Mouse (Mus musculus) bone marrow, adult 2 months (tissue): Measurements from ENCODE around the gene Ehd1. TPM values are rescaled to one million over a fixed set of nuclear protein-coding genes. Genes with fewer than 3 reads are reported as not detected.

ENCODE experiments used
- H3K27ac ChIP-seq: fragments of 200-500 bp; 2 replicates; pipeline ENCODE4 v1.5.1; 2012; ENCODE audit warnings: low read depth, mild to moderate bottlenecking, control low read depth, inconsistent platforms, low read length; ENCODE audit not compliant: control insufficient read depth, poor library complexity, insufficient read depth
- H3K4me1 ChIP-seq: fragments of 200-500 bp; 2 replicates; pipeline ENCODE4 v1.6.1; 2011; ENCODE audit warnings: low read length; ENCODE audit not compliant: control insufficient read depth, insufficient read depth
- H3K4me3 ChIP-seq: fragments of 200-500 bp; replicated peaks from 2 replicates; pipeline ENCODE3; 2011; ENCODE audit warnings: mild to moderate bottlenecking, low read depth, low read length, control low read depth; ENCODE audit not compliant: control insufficient read depth
- CTCF ChIP-seq: fragments of 200-500 bp; IDR thresholded peaks from 2 replicates; pipeline ENCODE4 v1.5.1; 2011; ENCODE audit warnings: low read length, control low read depth; ENCODE audit not compliant: control insufficient read depth, insufficient read depth
- POLR2A ChIP-seq: fragments of 200-500 bp; IDR thresholded peaks from 2 replicates; pipeline ENCODE4 v1.6.1; 2011; ENCODE audit warnings: low read depth, mild to moderate bottlenecking, control low read depth, low read length, borderline replicate concordance; ENCODE audit not compliant: control insufficient read depth
- WGBS: fragments of 180-500 bp; shearing (Covaris S2); methylation state at CpG from one replicate; pipeline ENCODE4 v1.1.7; 2018; 5-methylcytosine and 5-hydroxymethylcytosine counted together
- polyA plus RNA-seq: library from polyadenylated mRNA; stranded (reverse); fragments of >200 nt; gene quantifications from 2 replicates; pipeline ENCODE4 v1.2.4, GENCODE M21; 2011; ENCODE audit warnings: low replicate concordance; ENCODE audit not compliant: missing spikeins, insufficient read depth, insufficient read length

Ehd1 gene
- polyA plus RNA-seq, 1 experiment = 63.1 TPM

- 91% methylated on average over 8 of the region's 8 CpGs for WGBS
- TF ChIP-seq POLR2A = no peak
- no peak for TF ChIP-seq CTCF
- Histone ChIP-seq H3K4me1 (no peaks in the 10 kb centered on the region), H3K4me3 (no peak overlapping the region), H3K27ac (no peak overlapping the region)
Measured at GRCm38 (mm10) chr19:6313796-6314195, 37.3 kb downstream of the Ehd1 start.

GRCm38 (mm10) chr19:6314513-6314912 is 38.0 kb downstream of the Ehd1 start:
- H3K4me3 ChIP-seq = no peak overlapping the region
- WGBS = 84% methylated on average over 8 of the region's 8 CpGs
- no peaks in the 10 kb centered on the region for H3K4me1 ChIP-seq
- TF ChIP-seq CTCF (no peak), POLR2A (no peak)
- no peak overlapping the region for H3K27ac ChIP-seq

- WGBS = 84% methylated on average over 14 of the region's 14 CpGs
- Histone ChIP-seq H3K4me3 (no peak overlapping the region), H3K4me1 (no peaks in the 10 kb centered on the region), H3K27ac (no peak overlapping the region)
- TF ChIP-seq POLR2A (no peak), CTCF (no peak)
Measured at GRCm38 (mm10) chr19:6315573-6315972, 39.0 kb downstream of the Ehd1 start.

GRCm38 (mm10) chr19:6318145-6318544 is 41.6 kb downstream of the Ehd1 start:
- H3K27ac ChIP-seq = no peak overlapping the region; the same call in 1 of the 2 replicates
- TF ChIP-seq POLR2A (no peak), CTCF (no peak)
- 94% methylated on average over 12 of the region's 12 CpGs for WGBS

GRCm38 (mm10) chr19:6321358-6321757 is 44.8 kb downstream of the Ehd1 start:
- Histone ChIP-seq H3K4me1 (no peaks in the 10 kb centered on the region), H3K4me3 (no peak overlapping the region), H3K27ac (no peak overlapping the region)
- TF ChIP-seq POLR2A = no peak
- TF ChIP-seq CTCF = no peak
- 82% methylated on average over 8 of the region's 8 CpGs for WGBS

More at GRCm38 (mm10) chr19:6318145-6318544, 41.6 kb downstream of the Ehd1 start:
- Histone ChIP-seq H3K4me1 (no peaks in the 10 kb centered on the region), H3K4me3 (no peak overlapping the region)

- no peak overlapping the region for H3K27ac ChIP-seq
- TF ChIP-seq CTCF (no peak), POLR2A (no peak)
- 89% methylated on average over 33 of the region's 33 CpGs for WGBS
- no peak overlapping the region for H3K4me3 ChIP-seq
- no peaks in the 10 kb centered on the region for H3K4me1 ChIP-seq
Measured at GRCm38 (mm10) chr19:6321786-6322621, 45.5 kb downstream of the Ehd1 start.

GRCm38 (mm10) chr19:6324751-6325150 is 48.2 kb downstream of the Ehd1 start:
- 86% methylated on average over 9 of the region's 9 CpGs for WGBS
- TF ChIP-seq CTCF = no peak
- TF ChIP-seq POLR2A = no peak
- Histone ChIP-seq H3K4me3 (no peak overlapping the region), H3K4me1 (no peaks in the 10 kb centered on the region), H3K27ac (no peak overlapping the region)

GRCm38 (mm10) chr19:6331178-6331577 is 54.7 kb downstream of the Ehd1 start:
- TF ChIP-seq CTCF (no peak), POLR2A (no peak)
- Histone ChIP-seq H3K4me1 (peaks cover 2% of the 10 kb centered on the region; the same call in 1 of the 2 replicates), H3K4me3 (no peak overlapping the region), H3K27ac (peak overlapping the region; percentile 56; the same call in 1 of the 2 replicates)
- 2% methylated on average over 5 of the region's 5 CpGs for WGBS
